Mouse (Mus musculus): Measurements from ENCODE around the gene Ercc2.

- TF ChIP-seq POLR2A (IDR thresholded peaks at IDR 0.05; ENCODE audit: control insufficient read depth, extremely low read depth, insufficient read depth, low read length, poor library complexity), result no peak
- no peak for TF ChIP-seq CTCF (IDR thresholded peaks at IDR 0.05; ENCODE audit: borderline replicate concordance, control insufficient read depth, extremely low read depth, insufficient read depth, low read length, poor library complexity)
Observed at GRCm38 (mm10) chr7:19432475-19432874, 50.7 kb downstream of the Ercc2 start.
